Mouse (Mus musculus): Measurements from ENCODE around the gene Focad.

DNA sequence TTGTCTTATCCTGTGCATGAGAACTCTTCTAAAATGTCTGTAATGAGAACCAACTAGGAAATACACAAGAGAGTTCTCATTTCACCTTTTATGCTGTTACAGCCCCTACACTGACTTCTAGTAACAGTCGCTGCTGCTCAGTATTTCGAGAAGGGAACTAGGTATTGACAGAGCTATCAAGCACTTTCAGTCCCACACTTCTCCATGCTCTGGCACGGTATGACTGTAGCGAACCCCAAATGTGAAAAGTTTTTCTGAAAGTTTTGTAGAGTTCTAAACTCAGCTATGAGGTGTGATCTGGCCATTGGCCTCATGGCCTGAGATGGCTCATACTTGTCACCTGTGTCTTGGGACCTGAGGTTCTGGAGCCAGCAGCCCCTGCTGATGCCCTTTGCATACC, 314.9 kb downstream of the Focad start:
- TF ChIP-seq CTCF (IDR thresholded peaks at IDR 0.05; ENCODE audit: low read depth) (no peak), EP300 (IDR thresholded peaks at IDR 0.05; ENCODE audit: low read depth) (no peak)
